Mouse (Mus musculus): ENCODE measurements around the gene Pced1b. TPM values are rescaled to one million over a fixed set of nuclear protein-coding genes. Genes with fewer than 3 reads are reported as not detected.
A peak's percentile ranks its signal among the peaks of the same experiment; 100 is the strongest.
"Not testable (repeated sequence)": the region's sequence is repeated elsewhere in the genome, so short reads cannot be mapped to it uniquely, and the experiment has no call there.

Gene Pced1b
- total RNA-seq (2021) = 1 to 10 TPM; 1.3 to 1.6 TPM
- long read RNA-seq, experiment 1, partial matches to known transcripts = 0 of 1 reads
- long read RNA-seq, experiment 1, other reads (novel, unspliced or antisense) = 1 of 1 reads
- long read RNA-seq, experiment 2, partial matches to known transcripts = 0 of 1 reads
- long read RNA-seq, experiment 2, other reads (novel, unspliced or antisense) = 1 of 1 reads

DNA sequence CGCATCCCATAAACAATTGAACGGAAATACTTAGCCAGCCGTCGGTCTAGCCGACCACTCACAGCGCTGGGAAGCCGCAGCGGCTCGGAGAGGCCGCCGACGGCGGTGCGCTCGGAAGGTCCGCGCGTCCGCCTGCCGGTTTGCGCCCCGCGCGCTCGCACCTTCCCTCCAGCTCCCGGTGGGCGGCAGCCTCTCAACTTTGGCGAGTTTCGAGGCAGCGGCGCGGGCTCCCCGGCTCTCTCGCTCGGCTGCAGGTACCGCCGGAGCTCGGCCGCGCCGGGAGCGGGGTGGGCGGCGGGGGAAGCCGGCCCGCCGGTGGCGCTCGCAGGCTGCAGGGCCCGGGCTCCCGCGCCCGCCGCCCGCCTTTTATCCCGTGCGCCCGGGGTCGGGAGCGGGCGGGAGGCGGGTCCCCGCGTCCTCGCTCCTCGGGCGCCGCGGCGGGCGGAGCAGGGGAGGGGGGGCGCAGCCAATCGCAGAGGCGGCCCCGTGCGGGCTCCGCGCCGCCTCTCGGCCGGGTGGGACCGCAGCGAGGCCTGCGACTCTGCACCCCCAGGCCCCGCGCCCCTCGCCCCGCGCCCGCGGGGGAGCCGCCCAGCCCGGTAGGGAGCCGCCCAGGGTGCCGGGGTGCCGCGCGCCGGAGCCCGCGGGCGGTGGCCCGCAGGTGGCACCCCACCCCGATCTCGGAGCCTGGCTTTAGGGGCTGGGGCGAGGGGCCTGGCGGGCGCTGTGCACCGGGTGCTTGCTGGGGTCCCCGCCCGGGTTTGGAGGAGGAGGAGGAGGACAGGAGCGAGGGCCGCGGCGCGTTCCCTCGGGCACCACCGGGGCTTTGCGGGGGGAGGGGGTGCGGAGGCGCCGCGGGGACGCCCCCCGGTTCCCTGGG, at the start of gene Pced1b, which contains the start of gene Amigo2:
Pced1b (plus strand) TSS at position 197 of the 880 bp plus-strand sequence.
Amigo2 (minus strand) TSS at position 377 of the 880 bp plus-strand sequence.
- peak within 1 kb of the TSS; percentile 91 for H3K27ac ChIP-seq
- intact Hi-C loops (cut with DNase I) = loop anchor here (10.0 kb wide), 1 partner anchor 418 kb away; no protein-coding TSS in a partner anchor
- peak; percentile 15; the same call in 1 of the 2 replicates for TF ChIP-seq CTCF (IDR thresholded peaks at IDR 0.05)

GRCm38 (mm10) chr15:97204889-97205288, 42.0 kb upstream of the Pced1b start:
- H3K27ac ChIP-seq = no peak overlapping the region
- no peak for DNase-seq
- no peak overlapping the region for H3K4me3 ChIP-seq
- intact Hi-C loops (cut with DNase I) = no loop called here
- no peak for TF ChIP-seq CTCF (IDR thresholded peaks at IDR 0.05)

More for the DNA sequence above, at the start of gene Pced1b, which contains the start of gene Amigo2:
- H3K4me3 ChIP-seq = peak within 1 kb of the TSS; percentile 94
- peak; percentile 80 for DNase-seq

- no peak for TF ChIP-seq CTCF (IDR thresholded peaks at IDR 0.05)
- intact Hi-C loops (cut with DNase I) = no loop called here
- no peak overlapping the region for H3K27ac ChIP-seq
- no peak for DNase-seq
- no peak overlapping the region for H3K4me3 ChIP-seq
Observed at GRCm38 (mm10) chr15:97205776-97206175, 41.1 kb upstream of the Pced1b start.

- intact Hi-C loops (cut with DNase I) = no loop called here
- DNase-seq = no peak
- H3K4me3 ChIP-seq = no peak overlapping the region
- TF ChIP-seq CTCF (IDR thresholded peaks at IDR 0.05) = no peak
- H3K27ac ChIP-seq = no peak overlapping the region
Observed at GRCm38 (mm10) chr15:97206506-97206905, 40.4 kb upstream of the Pced1b start.

GRCm38 (mm10) chr15:97209754-97210153, 37.2 kb upstream of the Pced1b start:
- intact Hi-C loops (cut with DNase I); H3K4me3 ChIP-seq; DNase-seq: not testable (repeated sequence)

GRCm38 (mm10) chr15:97212501-97213477, 34.1 kb upstream of the Pced1b start:
- DNase-seq = no peak
- Histone ChIP-seq H3K27ac (no peak overlapping the region), H3K4me3 (no peak overlapping the region)
- TF ChIP-seq CTCF (IDR thresholded peaks at IDR 0.05) = no peak
- intact Hi-C loops (cut with DNase I) = no loop called here

More at GRCm38 (mm10) chr15:97209754-97210153, 37.2 kb upstream of the Pced1b start:
- H3K27ac ChIP-seq = not testable (repeated sequence)

DNA sequence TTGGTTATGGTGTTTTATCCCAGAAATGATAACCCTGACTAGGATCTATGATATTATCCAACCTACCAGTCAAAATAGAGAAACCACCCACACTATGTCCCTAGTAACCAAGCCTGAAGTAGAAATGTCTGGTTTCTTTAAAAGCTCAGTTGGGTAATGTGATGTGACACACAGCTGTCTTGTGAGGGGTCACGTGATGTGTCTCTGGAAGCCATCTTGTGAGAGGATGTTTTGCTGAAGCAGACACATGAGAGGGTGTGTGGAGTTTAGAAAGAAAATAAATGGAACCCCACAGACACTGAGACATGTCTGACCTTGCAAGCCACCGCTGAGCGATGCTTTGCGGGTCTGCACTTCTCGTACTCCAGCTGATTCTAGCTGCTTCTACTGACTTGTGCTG, 30.1 kb upstream of the Pced1b start:
- intact Hi-C loops (cut with DNase I) = no loop called here
- H3K4me3 ChIP-seq = no peak overlapping the region
- no peak for TF ChIP-seq CTCF (IDR thresholded peaks at IDR 0.05)
- H3K27ac ChIP-seq = no peak overlapping the region
- no peak for DNase-seq

DNA sequence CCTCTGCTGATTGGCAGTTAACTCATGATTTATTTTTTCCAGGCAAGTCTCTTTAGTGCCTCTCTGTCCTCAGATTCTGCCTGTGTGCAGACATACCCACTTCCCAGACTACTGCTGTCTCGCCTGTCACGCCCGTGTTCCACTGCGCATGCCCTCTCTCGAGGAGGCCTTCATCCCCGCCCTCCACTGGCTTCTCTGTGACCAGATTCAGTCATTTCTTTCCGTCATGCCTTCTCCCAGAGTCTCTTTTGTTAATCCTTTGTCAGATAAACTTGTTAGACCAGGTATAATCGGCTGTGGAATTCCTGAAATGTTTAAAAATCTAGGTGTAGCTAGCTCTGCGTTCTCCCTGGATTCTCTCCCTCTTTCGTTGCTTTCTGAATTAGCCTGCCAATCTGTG, 23.5 kb upstream of the Pced1b start:
- DNase-seq = no peak
- H3K4me3 ChIP-seq = no peak overlapping the region
- no peak for TF ChIP-seq CTCF (IDR thresholded peaks at IDR 0.05)
- intact Hi-C loops (cut with DNase I) = no loop called here
- H3K27ac ChIP-seq = no peak overlapping the region

GRCm38 (mm10) chr15:97224003-97224402, 22.9 kb upstream of the Pced1b start:
- no peak for DNase-seq
- intact Hi-C loops (cut with DNase I) = no loop called here

GRCm38 (mm10) chr15:97229494-97230077, 17.3 kb upstream of the Pced1b start:
- intact Hi-C loops (cut with DNase I) = no loop called here
- Histone ChIP-seq H3K27ac (no peak overlapping the region), H3K4me3 (no peak overlapping the region)
- DNase-seq = no peak
- TF ChIP-seq CTCF (IDR thresholded peaks at IDR 0.05) = no peak

More at GRCm38 (mm10) chr15:97224003-97224402, 22.9 kb upstream of the Pced1b start:
- no peak overlapping the region for H3K4me3 ChIP-seq
- no peak for TF ChIP-seq CTCF (IDR thresholded peaks at IDR 0.05)
- H3K27ac ChIP-seq = no peak overlapping the region

- intact Hi-C loops (cut with DNase I) = loop anchor here (2.0 kb wide), 1 partner anchor 37 kb away; no protein-coding TSS in a partner anchor
- H3K27ac ChIP-seq = no peak overlapping the region
- no peak for TF ChIP-seq CTCF (IDR thresholded peaks at IDR 0.05)
- no peak overlapping the region for H3K4me3 ChIP-seq
- no peak for DNase-seq
Observed at GRCm38 (mm10) chr15:97234076-97234475, 12.8 kb upstream of the Pced1b start.

DNA sequence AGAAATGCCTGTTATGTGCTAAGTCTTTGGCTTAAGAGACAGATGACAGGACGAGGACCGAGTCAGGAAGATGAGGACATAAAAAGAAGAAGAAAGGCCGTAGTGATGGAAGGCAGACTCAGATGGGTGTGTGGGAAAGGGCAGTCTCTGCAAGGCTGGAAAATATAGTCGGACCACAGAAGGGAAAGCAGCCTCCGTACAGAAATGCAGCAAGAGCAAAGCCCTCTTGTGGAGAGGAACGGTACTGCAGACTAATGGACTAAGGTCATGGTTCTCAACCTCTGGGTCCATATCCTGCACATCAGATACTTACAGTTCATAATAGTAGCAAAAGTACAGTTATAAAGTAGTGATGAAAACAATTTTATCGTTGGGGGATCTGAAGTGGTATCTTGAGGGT, 11.7 kb upstream of the Pced1b start:
- intact Hi-C loops (cut with DNase I) = loop anchor here (2.0 kb wide), 1 partner anchor 38 kb away; no protein-coding TSS in a partner anchor
- Histone ChIP-seq H3K4me3 (no peak overlapping the region), H3K27ac (no peak overlapping the region)
- DNase-seq = peak; percentile 50
- peak; percentile 98 for TF ChIP-seq CTCF (IDR thresholded peaks at IDR 0.05)

Measured in gastrocnemius, adult 2 months (tissue).